Mouse (Mus musculus) heart, postnatal 25 days (tissue): Measurements from ENCODE around the gene Atg4c. TPM values are rescaled to one million over a fixed set of nuclear protein-coding genes. Genes with fewer than 3 reads are reported as not detected.

Experiments used
- DNase-seq: peaks from one replicate; pipeline ENCODE4 v3.0.0; 2022; ENCODE audit warnings: low spot score
- intact Hi-C: fragments of 180-260 bp; cut with DNase I; formaldehyde crosslinking; loops from one replicate; pipeline ENCODE4 v1.15.1; 2025
- total RNA-seq, 2 experiments: library from RNA; stranded (reverse); gene quantifications; 2 replicates each; pipeline ENCODE4 v1.2.3; 2021

Atg4c gene
- total RNA-seq, 2 experiments from 2014 or later: 3.7 to 4.7 TPM

DNA sequence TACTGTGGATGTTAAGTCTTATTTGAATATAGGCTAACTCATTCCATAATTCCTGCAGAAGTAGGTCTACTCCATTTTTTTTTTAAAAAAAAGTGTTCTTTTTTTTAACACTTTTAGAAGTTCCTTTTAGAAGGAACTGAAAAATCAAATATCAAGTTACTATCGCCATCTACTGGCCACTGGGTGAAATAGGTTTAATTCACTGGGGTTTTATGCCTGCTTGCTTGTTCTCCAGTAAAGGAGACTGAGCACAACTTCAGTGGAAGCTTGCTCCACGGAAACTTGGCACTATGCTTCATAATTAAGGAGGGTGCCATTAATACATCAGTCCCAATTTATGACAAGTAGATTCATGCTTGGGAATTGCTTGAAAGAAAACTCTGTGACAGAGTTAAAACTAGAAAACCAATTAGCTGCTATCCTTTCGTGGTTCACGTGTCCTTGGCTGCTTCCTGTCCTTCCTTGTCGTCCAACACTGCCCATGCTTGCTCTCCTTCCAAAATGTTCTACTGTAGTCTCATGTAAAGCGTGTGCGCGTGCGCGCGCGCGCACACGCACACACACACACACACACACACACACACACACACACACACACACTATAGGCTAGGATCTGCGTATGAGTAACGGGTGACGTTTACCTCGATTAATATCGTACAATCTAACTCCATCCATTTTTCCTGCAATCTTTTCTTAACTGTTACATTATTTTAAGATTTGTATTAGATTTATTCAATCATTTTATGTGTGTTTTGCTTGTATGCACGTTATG, 10.9 kb upstream of the Atg4c start:
- DNase-seq: no peak
- intact Hi-C loops: loop anchor here (5.0 kb wide), 2 partner anchors 211 to 446 kb away; no protein-coding TSS in a partner anchor

GRCm38 (mm10) chr4:99184678-99185077, 9.1 kb upstream of the Atg4c start:
- intact Hi-C loops: loop anchor here (5.0 kb wide), 2 partner anchors 212 to 447 kb away; no protein-coding TSS in a partner anchor
- DNase-seq: no peak

DNA sequence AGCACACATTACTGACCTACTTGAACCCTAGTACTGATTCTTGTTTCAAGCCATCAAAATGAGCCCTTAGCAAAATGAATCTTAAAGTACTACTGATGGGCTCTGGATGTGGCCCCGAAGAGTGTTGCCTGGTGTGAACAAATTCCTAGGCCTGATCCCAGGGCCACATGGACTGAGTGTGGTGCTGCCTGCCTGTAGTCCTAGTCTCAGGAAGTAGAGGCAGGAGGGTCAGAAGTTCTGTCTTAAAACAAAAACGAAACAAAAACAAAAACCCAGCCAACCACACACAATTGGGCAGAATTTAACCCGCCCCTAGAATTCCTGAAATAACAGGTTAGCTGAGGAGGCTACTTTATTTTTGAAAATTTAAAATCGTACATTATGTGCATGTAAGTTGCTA, 8.4 kb upstream of the Atg4c start:
- intact Hi-C loops: no loop called here
- no peak for DNase-seq

- intact Hi-C loops: no loop called here
- DNase-seq: no peak
These were observed 7.2 kb upstream of the Atg4c start for GRCm38 (mm10) chr4:99186412-99187125.

DNA sequence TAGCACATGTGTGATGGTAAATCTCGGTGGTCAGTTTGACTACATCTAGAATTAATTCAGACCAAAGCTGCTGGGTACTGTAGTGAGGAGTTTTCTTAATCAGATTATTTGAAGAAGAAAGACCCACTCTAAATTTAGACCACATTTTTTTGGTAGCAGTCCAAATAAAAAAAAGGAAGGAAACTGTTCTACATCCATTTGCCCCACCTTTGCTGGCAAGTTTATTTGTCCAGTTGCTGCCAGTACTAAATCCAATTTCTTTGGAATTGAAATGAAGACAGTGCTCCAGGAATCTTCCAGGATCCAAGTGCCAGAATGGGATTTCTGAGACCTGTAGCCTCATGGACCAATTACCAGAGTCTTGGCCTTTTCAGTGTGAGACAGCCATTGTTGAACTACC, 1.1 kb upstream of the Atg4c start:
- DNase-seq: no peak
- intact Hi-C loops: loop anchor here (5.0 kb wide), 2 partner anchors 70 to 270 kb away; partner anchors contain the start of genes Dock7 and Usp1

DNA sequence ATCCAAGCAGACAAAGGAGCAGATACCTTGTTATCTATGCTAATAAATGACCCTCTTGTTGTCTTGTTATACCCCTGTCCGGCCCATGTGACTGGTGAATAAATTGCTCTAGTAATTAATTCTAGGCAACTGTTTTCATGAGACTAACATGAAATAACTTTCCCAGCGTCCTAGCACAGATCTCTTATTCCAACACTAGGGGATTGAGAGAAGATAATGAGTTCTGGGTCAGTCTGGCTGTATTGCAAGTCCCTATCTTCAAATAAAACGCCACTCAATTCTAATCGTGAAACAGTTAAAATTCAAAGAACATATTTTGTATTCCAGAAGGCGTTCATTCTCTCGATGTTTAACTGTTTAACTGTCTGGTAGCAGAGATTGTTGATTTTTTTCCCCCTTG, 520 bp upstream of the Atg4c start:
- no peak for DNase-seq
- intact Hi-C loops: loop anchor here (5.0 kb wide), 2 partner anchors 71 to 271 kb away; partner anchors contain the start of genes Dock7 and Usp1

DNA sequence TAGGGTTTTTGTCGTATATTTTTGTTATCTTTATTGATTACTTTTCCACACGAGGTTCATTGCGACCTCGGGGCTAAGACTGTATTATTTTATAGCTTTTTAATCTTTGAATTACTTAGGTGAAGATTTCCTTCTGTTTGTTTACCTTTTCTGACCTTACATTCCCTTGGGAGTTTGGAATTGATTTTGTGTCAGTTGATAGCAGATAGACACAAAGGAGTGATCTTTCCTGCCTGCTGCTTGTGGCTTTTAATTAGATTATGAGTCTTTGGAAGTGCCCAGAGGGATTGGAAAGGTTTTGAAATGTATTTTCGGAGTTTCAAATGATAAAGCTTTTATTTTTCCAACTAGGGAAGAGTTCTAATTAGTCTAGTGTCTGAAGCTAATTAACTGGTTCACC, 1.1 kb downstream of the Atg4c start:
- no peak for DNase-seq
- intact Hi-C loops: loop anchor here (5.0 kb wide), 2 partner anchors 73 to 273 kb away; partner anchors contain the start of genes Dock7 and Usp1

- intact Hi-C loops: no loop called here
- no peak for DNase-seq
These were observed 5.0 kb downstream of the Atg4c start for GRCm38 (mm10) chr4:99198721-99199120.

DNA sequence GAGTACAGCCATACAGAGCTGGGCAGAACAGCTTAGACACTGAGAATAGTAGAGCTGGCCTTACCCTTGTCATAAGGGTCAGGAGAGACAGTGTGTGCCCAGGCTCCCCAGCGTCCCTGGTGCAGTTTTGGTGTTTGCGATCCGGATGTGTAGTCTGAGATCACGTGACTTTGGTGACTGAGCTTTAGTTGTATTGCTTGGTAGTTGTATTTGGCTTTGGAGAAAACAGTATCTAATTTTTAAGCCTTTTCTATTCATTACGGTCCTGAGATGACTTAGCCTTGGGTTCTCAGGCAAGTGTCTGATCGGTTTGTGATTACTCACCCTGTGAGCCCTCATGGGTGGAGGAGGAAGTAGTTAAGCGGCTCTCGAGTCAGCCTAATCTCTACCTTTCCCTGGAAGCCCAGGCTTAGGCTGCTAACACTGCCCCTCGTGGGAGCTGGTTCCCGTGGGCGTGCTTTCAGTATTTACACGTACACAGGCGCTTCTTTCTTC, 6.1 kb downstream of the Atg4c start:
- DNase-seq: no peak

DNA sequence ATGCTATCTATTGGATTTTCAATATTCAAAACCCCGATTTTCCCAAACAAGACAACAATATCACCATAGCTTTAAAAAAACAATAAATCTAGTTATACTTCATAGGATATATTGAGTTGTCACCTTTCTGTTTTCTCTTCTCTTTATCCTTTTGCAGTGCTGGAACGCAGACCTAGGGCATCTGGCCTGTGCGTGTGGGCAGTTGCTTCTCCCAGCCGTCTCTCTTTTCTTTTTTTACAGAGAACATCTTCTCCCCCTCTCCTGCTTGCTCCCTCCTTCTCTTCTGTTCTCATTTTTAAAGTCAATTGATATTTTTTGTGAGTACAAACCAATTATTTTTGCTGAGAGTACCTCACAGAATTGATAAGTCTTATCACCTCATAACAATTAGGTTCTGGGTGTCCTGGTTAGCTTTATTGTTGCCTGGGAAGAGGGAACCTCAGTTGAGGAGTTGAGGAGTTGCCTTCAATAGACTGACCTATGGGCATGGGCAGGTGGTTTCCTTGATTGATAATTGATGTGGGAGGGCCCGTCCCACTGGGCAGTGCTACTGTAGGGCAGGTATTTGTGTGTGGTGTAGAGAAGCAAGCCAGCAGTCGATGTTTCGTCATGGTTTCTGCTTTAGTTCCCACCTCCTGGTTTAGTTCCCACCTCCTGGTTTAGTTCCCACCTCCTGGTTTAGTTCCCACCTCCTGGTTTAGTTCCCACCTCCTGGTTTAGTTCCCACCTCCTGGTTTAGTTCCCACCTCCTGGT, 6.8 kb downstream of the Atg4c start:
- intact Hi-C loops: no loop called here
- DNase-seq: no peak

More for the DNA sequence above, 6.1 kb downstream of the Atg4c start:
- intact Hi-C loops: no loop called here

GRCm38 (mm10) chr4:99205773-99206172, 12.0 kb downstream of the Atg4c start:
- DNase-seq: no peak
- intact Hi-C loops: no loop called here

DNA sequence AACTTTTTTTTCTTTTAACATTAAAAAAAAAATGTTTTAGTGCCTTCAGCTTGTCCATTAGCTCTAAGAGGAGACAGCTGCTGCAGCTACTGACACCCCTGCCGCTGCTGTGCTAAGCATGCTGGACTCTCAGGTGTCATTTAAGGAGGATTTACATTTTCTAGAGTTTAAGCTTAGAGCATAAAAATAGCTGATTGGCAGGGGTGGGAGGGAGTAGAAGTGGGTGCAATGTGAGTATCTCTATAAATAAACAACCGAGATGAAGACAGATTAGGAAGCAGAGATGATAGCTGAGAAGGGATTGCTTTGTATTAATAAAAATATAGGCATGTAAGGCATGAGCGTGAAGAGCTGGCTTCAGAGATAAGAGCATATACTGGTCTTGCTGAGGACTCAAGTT, 12.6 kb downstream of the Atg4c start:
- no peak for DNase-seq
- intact Hi-C loops: no loop called here

- intact Hi-C loops: no loop called here
- no peak for DNase-seq
These were observed 16.4 kb downstream of the Atg4c start for GRCm38 (mm10) chr4:99210087-99210486.

- intact Hi-C loops: no loop called here
- DNase-seq: no peak
These were observed 17.9 kb downstream of the Atg4c start for GRCm38 (mm10) chr4:99211606-99212005.

GRCm38 (mm10) chr4:99213123-99213522, 19.4 kb downstream of the Atg4c start:
- no peak for DNase-seq
- intact Hi-C loops: no loop called here

DNA sequence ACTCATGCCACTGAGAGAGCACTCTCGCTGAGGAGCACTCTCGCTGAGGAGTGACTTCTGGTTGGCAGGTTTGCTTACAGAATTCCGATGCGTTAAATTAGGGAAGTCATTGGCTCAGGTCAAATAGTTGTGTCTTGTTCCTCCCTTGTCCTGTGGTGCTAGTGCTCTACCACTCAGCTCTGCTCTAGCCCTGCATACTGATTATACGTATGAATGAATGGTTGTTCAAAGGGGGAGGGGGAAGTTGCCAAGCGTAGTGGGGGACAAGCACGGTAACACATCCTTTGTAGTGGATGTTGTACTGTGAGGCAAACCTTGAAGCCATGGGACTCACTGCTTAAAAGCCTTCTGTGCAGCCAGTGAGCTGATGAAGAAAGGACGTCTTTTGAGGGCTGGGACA, 28.5 kb downstream of the Atg4c start:
- intact Hi-C loops: no loop called here
- DNase-seq: no peak

DNA sequence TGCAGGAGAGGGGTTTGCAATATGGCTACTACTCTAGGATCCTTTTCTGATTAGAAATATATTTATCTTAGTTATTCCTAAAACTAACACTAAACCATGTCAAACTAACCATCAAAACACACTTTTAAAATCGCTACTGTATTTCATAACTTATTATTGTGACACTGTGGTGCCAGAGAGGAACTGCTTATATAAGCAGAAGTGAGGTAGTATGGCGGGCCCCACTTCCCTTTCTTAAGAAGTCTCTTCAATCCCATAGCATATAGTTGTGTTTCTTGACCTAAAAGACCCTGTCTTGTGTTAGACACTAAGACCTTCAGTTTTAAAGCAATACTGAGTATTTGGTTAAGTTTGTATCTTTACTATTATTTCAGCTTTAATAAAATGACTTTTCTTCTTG, 31.1 kb downstream of the Atg4c start:
- intact Hi-C loops: no loop called here
- no peak for DNase-seq

DNA sequence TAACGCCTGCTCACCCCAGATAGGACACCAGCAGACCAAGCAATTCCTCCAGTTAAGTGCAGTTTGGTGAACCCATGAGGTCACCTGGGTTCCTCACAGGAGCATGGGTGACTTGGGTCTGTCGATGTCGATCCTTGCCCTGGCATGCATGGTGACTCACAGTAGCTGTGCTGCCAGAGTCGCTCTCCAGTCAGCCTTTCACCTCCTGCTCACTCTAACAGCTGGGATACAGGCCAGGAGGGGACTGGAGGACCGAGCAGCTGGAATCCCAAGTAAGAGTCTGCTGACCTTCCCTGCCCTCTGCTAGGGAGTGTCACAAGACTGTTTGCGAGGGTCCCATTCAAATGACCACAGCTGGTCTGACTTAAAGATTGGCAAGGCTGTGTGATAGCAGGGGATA, 33.5 kb downstream of the Atg4c start:
- intact Hi-C loops: no loop called here
- no peak for DNase-seq

DNA sequence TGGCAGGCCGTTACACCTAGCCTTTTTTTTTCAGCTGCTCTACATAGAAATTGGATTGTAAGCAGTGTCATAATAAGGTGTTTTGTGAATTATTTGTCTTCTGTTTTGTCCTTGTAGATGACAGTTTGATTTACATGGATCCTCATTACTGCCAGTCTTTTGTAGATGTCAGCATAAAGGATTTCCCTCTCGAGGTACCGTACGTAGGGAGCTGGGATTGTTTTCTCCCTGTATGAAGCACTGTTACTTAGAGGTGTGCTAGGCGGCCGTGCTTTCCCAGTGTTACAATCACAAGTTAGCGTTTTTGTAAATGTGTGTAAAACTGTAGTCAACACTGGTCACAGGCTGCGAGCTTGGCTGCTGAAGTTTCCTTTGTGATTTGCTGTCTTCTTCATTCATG, 35.6 kb downstream of the Atg4c start:
- intact Hi-C loops: no loop called here
- DNase-seq: no peak

- intact Hi-C loops: no loop called here
- no peak for DNase-seq
These were observed 41.6 kb downstream of the Atg4c start for GRCm38 (mm10) chr4:99235203-99235856.
